Mouse (Mus musculus) heart, adult 9 months (tissue): Measurements from ENCODE around the gene Hipk4.
A peak's percentile ranks its signal among the peaks of the same experiment; 100 is the strongest.
"Not testable (repeated sequence)": the region's sequence is repeated elsewhere in the genome, so short reads cannot be mapped to it uniquely, and the experiment has no call there.

Experiments used
- DNase-seq, 2 experiments: peaks; one replicate each; pipeline ENCODE4 v3.0.0; 2022; ENCODE audit warnings: low spot score in 2 of 2

Hipk4 gene

DNA sequence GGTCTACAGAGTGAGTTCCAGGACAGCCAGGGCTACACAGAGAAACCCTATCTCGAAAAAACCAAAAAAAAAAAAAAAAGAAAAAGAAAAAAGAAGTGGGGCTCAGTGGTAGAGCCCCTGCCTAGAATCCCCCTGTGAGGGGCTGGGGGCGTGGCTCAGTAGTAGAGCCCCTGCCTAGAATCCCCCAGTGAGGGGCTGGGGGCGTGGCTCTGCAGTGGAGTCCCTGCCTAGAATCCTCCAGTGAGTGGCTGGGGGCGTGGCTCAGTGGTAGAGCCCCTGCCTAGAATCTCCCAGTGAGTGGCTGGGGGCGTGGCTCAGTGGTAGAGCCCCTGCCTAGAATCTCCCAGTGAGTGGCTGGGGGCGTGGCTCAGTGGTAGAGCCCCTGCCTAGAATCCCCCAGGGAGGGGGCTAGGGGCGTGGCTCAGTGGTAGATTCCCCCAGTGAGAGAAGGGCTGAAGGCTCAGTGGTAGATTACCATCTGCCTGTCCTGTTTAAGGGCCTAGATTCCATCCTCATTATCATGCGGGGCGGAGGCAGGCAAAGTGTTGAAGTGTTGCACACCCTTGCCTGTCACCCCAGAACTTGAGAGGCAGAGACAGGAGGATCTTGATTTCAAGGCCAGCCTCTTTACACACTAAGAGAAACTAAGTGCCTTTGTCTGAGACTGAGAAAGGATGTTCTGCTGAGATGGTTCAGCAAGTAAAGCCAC, 28.3 kb upstream of the Hipk4 start:
- DNase-seq: not testable (repeated sequence)

DNA sequence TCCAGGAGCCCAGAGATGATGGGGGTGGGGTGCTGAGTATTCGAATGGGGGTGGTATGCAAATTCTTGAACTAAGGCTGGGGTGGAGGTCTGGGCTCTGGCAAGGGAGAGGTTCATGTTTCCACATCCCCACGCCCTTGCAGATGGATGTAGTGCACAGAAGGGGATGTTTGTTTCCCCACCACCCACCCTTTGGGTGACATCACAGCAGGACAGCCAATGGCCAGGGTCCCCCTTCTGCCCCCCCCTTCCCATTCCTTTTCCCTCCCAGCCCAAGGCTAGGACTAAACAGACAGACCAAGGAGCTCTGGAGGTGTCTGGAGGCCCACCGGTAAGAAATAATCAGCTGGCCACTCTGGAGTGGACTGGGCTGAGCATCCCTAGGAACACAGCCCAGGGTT, 24.0 kb upstream of the Hipk4 start, which contains the start of gene Prx:
Gene Prx, plus strand, starts transcription at position 289 of the 400 bp plus-strand sequence.
- no peak for DNase-seq

DNA sequence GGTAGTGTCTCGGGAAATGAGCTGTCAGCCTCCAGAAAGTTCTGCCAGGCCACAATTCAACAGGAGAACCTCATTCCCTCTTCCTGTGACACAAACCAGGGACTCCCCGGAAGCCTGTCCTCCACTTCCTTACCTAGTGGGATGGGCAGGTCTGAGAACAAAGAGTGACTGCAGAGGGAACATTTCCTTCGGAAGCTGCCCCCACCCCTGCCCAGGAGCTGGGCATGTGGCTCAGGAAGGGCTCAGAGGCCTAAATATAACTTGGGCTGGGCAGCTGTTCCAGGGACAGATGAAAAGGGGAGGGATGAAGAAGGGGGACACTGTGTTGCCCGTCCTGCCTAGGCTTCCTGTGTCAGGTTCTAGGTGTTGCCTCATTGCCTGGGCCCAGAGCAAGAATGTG, 21.4 kb upstream of the Hipk4 start:
- peak; percentile 50 to 58 for DNase-seq

DNA sequence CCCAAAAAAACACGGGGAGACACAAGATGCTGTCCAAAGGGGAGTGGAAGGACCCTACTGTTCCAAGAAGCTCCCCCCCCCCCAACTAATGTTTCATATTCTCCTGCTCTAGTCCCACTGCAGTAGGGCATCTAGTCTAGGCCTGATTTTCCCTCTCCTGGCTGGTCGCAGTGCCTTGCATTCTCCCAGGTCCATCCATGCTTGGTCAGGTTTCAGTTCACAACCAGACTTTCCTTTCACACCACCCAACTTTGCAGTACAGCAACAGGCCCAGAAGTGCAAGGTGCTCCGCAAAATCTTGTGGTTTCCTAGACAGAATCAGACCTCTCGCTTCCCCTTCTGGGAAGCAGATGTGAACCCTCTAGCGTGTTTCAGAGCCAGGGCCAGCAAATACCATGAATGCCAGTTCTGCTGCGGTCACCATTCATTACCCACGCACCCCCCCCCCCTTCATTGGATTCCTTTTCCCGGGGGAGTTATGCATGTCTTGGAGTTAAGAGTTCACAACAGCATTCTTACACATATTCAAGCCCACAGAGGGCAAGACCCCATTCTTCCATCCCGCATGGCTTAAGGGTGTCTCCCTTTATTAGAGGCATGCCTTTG, 16.2 kb upstream of the Hipk4 start:
- DNase-seq: no peak

DNA sequence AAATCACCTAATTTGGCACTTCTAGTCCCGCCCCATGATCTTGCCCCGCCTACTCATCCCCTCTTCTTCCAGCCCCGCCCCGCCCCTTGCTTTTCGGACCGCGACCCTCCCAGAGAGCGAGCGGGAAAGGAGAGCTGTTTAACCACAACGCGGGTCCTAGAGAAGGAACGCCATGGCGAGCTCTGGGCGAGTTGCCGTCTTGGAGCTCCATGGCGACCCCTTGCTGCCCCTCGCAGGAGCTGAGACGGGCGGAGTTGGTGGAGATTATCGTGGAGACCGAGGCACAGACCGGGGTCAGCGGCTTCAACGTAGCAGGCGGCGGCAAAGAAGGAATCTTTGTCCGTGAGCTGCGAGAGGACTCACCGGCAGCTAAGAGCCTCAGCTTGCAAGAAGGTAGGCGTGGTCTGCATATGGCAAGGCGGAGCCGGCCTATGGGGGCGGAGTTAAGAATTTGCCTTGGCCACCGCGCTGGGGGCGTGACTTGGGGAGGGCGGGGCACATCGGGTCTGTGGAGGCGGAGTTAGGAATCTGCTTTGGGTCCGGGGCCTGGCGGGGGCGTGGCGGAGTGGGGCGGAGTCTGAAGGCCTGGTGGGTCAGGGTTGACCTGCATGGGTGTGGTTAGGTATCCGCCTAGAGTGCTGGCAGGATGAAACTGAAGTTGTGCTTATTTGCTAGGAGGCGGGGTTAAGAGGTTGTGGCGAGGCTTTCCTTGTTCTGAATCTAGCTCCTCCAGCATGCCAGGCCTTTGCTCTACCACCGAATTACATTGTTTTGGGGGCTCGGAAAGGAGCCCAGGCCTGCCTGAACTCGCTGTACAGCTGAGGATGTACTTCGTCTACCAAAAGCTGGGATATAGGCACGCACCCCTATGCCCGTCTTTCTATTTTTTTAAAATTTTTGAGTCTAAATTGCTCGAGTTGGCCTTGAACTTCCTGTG, 15.1 kb upstream of the Hipk4 start:
- peak; percentile 95 to 97 for DNase-seq

DNA sequence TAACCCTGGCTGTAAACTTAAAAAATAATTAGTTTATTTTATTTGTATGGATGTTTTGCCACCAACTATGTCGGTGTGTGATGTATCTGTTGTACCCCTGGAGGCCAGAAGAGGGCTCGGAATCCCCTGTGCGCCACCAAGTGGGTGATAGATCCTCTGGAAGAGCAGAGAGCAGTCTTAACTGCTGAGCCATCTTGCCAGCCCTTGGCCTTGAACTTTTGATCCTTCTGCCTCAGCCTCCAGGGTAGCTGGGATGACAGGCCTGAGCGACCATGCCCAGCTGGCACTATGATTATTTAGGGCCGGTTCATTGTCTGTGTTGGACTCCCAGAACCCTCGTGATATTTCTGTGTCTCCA, 14.4 kb upstream of the Hipk4 start:
- DNase-seq: peak; percentile 48 to 63

DNA sequence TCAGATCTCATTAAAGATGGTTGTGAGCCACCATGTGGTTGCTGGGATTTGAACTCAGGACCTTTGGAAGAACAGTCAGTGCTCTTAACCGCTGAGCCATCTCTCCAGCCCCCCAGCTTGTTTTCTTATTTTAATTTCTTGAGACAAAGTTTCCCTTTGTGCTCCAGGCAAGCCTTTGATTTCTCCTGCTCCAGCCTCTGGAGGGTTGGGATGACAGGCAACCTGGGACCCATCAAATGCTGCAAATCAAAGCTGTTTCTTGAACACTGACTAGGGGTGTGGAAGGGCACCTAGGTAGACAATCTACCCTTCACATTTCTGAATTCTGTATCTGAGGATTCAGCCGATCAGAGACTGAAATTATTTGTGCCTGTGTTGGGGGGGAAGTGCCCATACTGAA, 12.3 kb upstream of the Hipk4 start:
- no peak for DNase-seq

DNA sequence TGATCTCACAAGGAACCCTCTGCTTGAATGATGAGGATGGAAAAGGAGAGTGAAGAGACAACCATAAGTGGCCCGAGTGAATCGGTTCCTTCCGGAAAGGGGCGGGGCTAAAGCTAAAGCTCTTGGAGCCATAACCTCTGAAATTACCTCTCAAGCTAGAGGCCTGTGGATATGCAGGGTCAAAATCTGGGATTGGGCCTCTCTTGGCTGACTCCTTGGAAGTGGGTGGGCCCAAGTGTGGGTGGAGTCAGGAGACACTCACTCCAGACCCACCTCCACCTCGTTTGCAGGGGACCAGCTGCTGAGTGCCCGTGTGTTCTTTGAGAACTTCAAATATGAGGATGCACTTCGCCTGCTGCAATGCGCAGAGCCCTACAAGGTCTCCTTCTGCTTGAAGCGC, 8.1 kb upstream of the Hipk4 start:
- no peak for DNase-seq

DNA sequence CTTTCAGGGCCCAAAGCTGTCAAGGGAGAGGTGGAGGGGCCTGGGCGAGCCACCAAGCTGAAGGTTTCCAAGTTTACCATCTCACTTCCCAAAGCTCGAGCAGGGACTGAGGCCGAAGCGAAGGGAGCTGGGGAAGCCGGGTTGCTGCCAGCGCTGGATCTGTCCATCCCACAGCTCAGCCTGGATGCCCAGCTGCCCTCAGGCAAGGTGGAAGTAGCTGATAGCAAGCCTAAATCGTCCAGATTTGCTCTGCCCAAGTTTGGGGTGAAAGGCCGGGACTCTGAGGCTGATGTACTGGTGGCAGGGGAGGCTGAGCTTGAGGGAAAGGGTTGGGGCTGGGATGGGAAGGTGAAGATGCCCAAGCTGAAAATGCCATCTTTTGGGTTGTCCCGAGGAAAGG, 4.8 kb upstream of the Hipk4 start:
- DNase-seq: no peak

DNA sequence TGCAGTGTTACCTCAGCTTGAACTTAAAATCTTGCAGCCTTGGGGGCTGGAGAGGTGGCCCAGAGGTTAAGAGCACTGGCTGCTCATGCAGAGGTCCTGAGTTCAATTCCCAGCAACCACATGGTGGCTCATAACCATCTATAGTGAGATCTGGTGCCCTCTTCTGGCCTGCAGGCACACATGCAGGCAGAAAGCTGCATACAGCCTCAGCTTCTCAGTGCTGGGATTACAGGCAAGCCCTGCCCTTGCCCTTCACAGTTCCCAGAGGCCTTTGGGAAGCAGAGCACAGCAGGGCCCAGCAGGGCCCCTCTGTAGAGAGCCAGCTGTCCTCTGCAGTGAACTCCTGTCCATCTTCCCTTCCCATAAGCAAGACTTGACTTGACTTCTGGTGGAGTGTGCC, 3.0 kb upstream of the Hipk4 start:
- no peak for DNase-seq

DNA sequence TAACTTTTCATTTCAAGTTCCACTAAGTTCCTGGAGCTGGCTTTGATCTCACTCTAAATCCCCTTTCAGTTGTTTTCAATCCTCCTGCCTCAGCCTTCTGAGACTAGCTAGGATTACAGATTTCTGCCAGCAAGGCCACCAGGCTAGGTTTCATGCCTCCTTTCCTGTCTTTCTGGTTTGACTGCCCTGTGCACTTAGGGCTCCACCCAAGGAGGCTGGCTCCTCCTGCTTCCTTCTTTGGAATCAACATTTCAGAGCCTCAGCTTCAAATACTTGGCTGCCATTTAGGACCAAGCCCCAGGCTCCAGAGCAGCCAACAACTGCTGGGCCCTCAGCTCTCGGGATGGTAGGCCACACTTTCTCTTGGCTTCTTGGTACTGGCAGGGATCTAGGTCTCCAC, 2.5 kb upstream of the Hipk4 start:
- no peak for DNase-seq

DNA sequence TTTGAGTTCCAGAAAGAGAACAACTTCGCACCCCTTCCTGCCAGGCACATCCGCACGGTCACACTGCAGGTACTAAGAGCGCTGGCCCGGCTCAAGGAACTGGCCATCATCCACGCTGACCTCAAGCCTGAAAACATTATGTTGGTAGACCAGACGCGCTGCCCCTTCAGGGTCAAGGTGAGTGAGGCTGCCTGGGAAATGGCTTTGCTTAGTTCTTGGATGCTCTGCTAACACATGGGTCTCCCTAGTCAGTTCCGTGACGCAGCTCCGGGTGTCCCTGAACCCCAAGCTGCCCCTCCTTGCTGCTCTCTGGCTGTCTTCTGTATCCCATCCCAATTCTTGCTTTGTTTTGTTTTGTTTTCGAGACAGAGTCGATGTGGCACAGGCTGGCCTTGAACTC, 738 bp downstream of the Hipk4 start:
- no peak for DNase-seq

DNA sequence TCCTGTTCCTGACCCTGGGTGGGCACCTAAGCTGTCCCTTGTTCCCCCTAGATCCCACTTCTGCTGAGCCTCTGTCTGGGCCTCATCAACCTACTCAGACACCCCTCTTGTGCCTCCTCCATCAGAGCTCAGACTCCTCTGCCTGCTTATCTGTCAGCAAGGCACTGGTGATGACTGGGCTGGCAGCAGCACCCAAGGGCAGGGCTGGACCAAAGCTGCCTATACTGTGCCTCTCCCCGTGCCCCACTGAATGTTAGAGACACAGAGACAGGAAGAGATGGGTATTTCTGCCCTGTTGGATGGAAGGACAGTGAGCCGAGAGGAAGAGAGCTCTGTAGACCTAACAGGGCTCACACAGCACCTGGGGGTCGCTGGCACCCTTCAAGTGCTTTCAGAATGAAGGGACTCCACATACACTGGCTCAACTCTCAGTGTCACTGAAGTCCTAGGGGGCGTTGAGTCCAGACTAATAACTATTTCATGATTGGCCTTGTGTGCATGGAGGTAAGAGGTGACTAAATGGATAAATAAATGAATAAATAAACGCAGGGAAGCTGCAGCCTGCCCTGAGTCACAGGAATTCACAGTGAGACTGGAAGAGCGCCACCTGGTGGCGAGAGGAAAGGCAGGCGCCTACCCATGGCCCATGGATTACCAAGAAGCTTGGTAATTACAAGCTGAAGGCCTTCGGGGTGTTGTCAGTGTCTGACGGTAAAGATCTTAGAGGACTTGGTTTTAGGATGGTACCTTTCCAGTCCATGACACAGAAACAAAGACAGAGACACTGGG, 3.2 kb downstream of the Hipk4 start:
- DNase-seq: peak; percentile 50 to 71

DNA sequence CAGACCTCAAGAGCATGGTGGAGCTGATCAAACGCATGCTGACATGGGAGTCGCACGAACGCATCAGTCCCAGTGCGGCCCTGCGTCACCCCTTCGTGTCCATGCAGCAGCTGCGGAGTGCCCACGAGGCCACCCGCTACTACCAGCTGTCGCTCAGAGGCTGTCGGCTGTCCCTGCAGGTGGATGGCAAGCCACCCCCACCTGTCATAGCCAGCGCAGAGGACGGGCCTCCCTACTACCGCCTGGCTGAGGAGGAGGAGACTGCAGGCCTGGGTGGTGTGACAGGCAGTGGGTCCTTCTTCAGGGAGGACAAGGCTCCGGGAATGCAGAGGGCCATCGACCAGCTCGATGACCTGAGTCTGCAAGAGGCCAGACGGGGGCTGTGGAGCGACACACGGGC, 6.0 kb downstream of the Hipk4 start:
- DNase-seq: no peak

DNA sequence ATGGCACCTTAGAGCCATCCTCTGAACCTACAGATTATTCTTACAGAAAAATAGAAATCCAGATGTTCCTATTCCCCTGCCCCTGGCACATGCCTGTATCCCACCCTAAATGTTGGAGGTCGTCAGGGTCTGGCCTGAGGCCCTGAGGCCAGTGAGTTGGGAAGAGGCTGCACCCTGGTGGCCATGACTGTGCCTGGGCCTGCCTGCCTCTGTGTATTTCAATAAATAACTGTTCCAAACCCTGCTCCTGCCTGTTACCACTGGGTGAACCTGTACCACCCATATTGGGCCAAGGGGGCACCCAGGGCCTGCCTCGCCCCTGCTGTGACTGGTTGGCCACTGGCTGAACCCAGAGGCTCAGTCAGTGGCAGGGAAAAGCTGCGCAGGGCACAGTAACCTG, 7.9 kb downstream of the Hipk4 start:
- DNase-seq: no peak

DNA sequence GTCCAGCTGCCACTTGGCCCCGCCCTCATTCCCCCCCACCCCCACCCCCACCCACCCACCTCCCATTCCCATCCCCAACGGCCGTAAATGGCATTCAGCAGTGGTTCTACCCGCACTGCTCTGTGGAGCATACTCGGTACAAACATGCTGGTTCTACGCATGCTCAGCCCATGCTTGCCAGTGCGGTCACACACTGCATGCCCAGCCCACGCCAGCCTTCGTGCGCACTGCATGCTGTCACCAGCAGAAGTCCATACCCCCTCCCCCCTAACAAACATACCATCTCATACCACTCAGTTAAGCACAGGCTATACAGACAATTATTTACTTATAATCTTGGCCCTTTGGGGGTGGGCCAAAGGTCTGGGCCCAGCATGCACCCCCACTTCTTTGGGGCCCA, 8.6 kb downstream of the Hipk4 start:
- no peak for DNase-seq

DNA sequence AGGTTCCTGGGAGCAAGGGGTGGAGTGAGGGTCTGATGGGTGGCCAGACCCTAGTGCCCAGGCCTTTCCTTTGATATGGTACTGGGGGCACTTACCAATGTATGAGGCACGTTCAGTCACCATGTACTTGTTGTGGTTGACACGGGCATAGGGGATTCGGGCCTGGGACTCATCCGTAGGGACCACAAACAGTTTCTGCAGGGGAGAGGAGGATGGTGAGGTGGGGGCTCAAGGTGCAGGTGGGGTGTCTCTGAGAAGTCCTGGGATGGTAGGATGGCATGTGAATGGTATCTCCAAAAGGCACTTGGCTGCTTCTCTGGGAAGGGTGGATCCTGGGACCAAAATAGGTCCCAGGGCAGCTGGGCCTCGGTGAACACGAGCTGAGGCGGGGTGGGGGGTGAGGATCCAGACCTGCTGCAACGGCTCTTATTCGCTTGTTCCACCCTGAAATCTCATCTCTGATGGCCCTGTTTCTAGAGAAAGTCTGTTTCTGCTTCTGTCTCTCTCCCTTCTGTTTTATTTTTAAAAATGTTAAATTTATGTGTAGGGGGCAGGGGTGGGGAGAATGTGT, 9.5 kb downstream of the Hipk4 start:
- no peak for DNase-seq

DNA sequence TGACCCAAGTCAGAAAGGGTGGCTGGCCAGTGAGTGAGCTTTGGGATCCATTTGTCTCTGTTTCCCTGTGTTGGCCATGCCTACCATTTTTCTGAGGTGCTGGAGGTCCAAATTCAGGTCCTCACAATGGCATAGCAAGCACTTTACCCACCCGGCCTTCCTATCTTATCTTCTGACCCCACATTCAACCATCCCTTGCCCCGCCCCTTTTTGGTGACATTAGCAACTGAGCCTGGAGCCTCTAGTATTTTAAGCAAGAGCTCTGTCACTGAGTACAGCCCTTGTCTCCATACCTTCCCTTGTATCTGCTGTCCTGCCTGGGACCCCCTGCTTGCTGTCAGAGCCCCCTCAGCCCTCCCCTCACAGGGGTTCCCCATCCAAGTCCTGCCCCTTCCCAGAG, 12.3 kb downstream of the Hipk4 start:
- no peak for DNase-seq

DNA sequence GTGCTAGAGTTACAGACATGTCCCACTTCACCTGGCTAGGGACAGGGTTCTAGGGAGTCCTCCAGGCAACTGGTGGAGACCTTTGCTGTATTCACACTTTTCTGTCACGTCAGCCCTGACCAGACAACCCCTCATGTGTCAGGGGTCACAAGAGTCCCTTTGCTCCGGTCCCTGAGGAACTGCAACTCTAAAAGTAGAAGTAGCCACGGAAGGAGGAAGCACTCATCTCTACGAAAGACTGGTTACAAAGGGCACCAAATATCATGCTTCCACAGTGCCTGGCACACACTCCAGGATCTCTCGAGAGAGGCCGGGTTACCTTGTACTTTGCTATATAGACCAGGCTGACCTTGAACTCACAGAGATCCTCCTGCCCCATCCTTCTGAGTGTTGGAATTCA, 13.6 kb downstream of the Hipk4 start:
- no peak for DNase-seq

DNA sequence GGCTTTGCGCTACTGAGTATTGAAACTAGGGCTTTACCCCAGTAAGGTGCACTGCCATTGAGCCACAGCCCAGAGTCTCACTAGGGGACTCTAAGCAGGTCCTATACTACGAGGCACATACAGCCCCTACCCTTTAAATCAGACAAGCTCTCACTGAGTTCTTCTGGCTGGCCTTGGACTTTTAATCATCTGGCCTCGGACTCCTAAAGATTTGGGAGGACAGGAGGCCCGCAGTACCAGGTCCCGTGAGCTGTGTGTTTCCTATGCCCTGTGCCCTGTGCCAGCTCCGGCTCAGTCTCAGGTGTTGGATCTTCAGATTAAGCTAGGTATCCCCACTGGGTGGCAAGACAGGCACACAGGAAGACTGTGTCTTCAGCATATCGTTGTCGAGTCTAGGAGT, 14.9 kb downstream of the Hipk4 start:
- DNase-seq: no peak

DNA sequence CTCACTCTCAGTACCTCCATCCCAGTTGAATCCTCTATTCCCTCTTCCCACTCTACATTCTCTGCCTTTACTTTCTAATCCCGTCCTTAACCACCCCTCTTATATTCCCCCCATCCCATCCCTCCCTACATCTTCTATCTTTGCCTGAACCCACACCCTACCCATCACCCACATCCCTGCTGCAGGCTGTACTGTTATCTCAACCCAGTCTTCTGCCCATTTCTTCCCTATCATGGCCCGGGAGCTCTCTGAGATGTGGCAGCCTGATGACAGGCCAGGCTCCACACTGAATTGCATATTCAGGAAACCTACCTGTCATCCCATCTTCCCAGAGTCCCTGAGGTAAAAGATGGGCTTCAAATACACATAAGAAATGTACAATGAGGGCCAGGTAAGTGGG, 15.7 kb downstream of the Hipk4 start:
- no peak for DNase-seq

DNA sequence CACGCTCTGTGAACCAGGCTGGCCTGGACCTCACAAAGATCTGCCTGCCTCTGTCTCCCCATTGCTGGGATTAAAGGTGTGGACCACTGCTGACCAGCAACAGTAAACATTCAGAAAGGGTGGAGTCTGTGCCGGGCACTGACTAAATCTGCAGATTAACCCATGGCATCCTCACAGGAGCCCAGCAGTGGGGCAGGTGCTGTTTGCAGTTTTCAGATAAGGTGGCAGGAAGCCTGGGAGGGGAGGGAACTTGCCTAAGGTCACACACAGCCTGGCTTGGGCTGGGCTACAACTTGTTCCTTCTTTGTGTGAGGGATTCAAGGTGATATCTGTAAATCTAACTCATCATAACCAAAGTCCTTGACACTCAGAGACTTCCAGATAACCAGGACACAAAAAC, 17.5 kb downstream of the Hipk4 start:
- DNase-seq: no peak
